Mouse (Mus musculus): ENCODE data around the gene Vps11.

- no peak for TF ChIP-seq CTCF (IDR thresholded peaks at IDR 0.05; ENCODE audit: low read depth)
- TF ChIP-seq EP300 (IDR thresholded peaks at IDR 0.05; ENCODE audit: low read depth), result no peak
Measured at GRCm38 (mm10) chr9:44410647-44411336, 49.3 kb upstream of the Vps11 start.

Data from heart, postnatal 0 days (tissue).